Mouse (Mus musculus): ENCODE data around the gene Hs3st4. TPM values are rescaled to one million over a fixed set of nuclear protein-coding genes. Genes with fewer than 3 reads are reported as not detected.

Gene Hs3st4
- polyA plus RNA-seq, 1 experiment from 2014 or later, result 0.46 TPM

GRCm38 (mm10) chr7:124347218-124348017 lies 364.7 kb downstream of the Hs3st4 start:
- no peaks in the 10 kb centered on the region for H3K27me3 ChIP-seq
- 42% methylated on average over 13 of the region's 13 CpGs for WGBS
- H3K9me3 ChIP-seq, result no peaks in the 10 kb centered on the region
- ATAC-seq (ENCODE audit: insufficient number of reproducible peaks, insufficient read depth, low FRiP score, low TSS enrichment, low read depth), result no peak
- no peak overlapping the region for H3K27ac ChIP-seq
- H3K4me1 ChIP-seq (replicated peaks), result no peaks in the 10 kb centered on the region
- no peak overlapping the region for H3K4me2 ChIP-seq
- no peak overlapping the region for H3K9ac ChIP-seq (replicated peaks)
- H3K36me3 ChIP-seq, result no peaks in the 10 kb centered on the region
- H3K4me3 ChIP-seq (replicated peaks), result no peak overlapping the region

- Histone ChIP-seq H3K36me3 (no peaks in the 10 kb centered on the region), H3K27me3 (no peaks in the 10 kb centered on the region), H3K9me3 (no peaks in the 10 kb centered on the region), H3K4me1 (replicated peaks) (0 out of 2 replicates have a peak, but pooled peaks cover 4% of the 10 kb centered on the region), H3K9ac (replicated peaks) (no peak overlapping the region), H3K4me2 (no peak overlapping the region), H3K27ac (no peak overlapping the region), H3K4me3 (replicated peaks) (no peak overlapping the region)
- WGBS, result 65% methylated on average over 4 of the region's 4 CpGs
- no peak for ATAC-seq (ENCODE audit: insufficient number of reproducible peaks, insufficient read depth, low FRiP score, low TSS enrichment, low read depth)
Measured at GRCm38 (mm10) chr7:124354035-124354434, 371.4 kb downstream of the Hs3st4 start.

- Histone ChIP-seq H3K4me3 (replicated peaks) (no peak overlapping the region), H3K4me1 (replicated peaks) (0 out of 2 replicates have a peak, but pooled peaks cover 8% of the 10 kb centered on the region), H3K9ac (replicated peaks) (no peak overlapping the region), H3K9me3 (no peaks in the 10 kb centered on the region), H3K4me2 (no peak overlapping the region), H3K36me3 (no peaks in the 10 kb centered on the region), H3K27me3 (no peaks in the 10 kb centered on the region), H3K27ac (no peak overlapping the region)
- no peak for ATAC-seq (ENCODE audit: insufficient number of reproducible peaks, insufficient read depth, low FRiP score, low TSS enrichment, low read depth)
- WGBS, result 46% methylated on average over 3 of the region's 3 CpGs
Measured at GRCm38 (mm10) chr7:124358068-124358467, 375.4 kb downstream of the Hs3st4 start.

- no peaks in the 10 kb centered on the region for H3K9me3 ChIP-seq
- H3K36me3 ChIP-seq, result no peaks in the 10 kb centered on the region
- WGBS, result 66% methylated on average over 4 of the region's 4 CpGs
- H3K27me3 ChIP-seq, result peaks cover 3% of the 10 kb centered on the region; the same call in 1 of the 2 replicates
- H3K4me2 ChIP-seq, result no peak overlapping the region
- no peak for ATAC-seq (ENCODE audit: insufficient number of reproducible peaks, insufficient read depth, low FRiP score, low TSS enrichment, low read depth)
- H3K4me3 ChIP-seq (replicated peaks), result no peak overlapping the region
- 0 out of 2 replicates have a peak, but pooled peaks cover 8% of the 10 kb centered on the region for H3K4me1 ChIP-seq (replicated peaks)
- no peak overlapping the region for H3K9ac ChIP-seq (replicated peaks)
- H3K27ac ChIP-seq, result no peak overlapping the region
Measured at GRCm38 (mm10) chr7:124359836-124360235, 377.2 kb downstream of the Hs3st4 start.

GRCm38 (mm10) chr7:124372297-124372696 lies 389.6 kb downstream of the Hs3st4 start:
- no peak overlapping the region for H3K27ac ChIP-seq
- H3K27me3 ChIP-seq, result no peaks in the 10 kb centered on the region
- 41% methylated on average over 1 of the region's 1 CpGs for WGBS
- H3K4me3 ChIP-seq (replicated peaks), result no peak overlapping the region
- H3K4me1 ChIP-seq (replicated peaks), result peaks cover 12% of the 10 kb centered on the region
- no peaks in the 10 kb centered on the region for H3K9me3 ChIP-seq
- no peaks in the 10 kb centered on the region for H3K36me3 ChIP-seq
- H3K9ac ChIP-seq (replicated peaks), result no peak overlapping the region
- no peak overlapping the region for H3K4me2 ChIP-seq
- no peak for ATAC-seq (ENCODE audit: insufficient number of reproducible peaks, insufficient read depth, low FRiP score, low TSS enrichment, low read depth)

GRCm38 (mm10) chr7:124372697-124373096 lies 390.0 kb downstream of the Hs3st4 start:
- Histone ChIP-seq H3K4me2 (no peak overlapping the region), H3K9ac (replicated peaks) (no peak overlapping the region), H3K9me3 (no peaks in the 10 kb centered on the region), H3K4me3 (replicated peaks) (no peak overlapping the region), H3K4me1 (replicated peaks) (peaks cover 12% of the 10 kb centered on the region), H3K36me3 (no peaks in the 10 kb centered on the region), H3K27ac (no peak overlapping the region), H3K27me3 (no peaks in the 10 kb centered on the region)
- no peak for ATAC-seq (ENCODE audit: insufficient number of reproducible peaks, insufficient read depth, low FRiP score, low TSS enrichment, low read depth)
- 84% methylated on average over 2 of the region's 2 CpGs for WGBS

- no peak overlapping the region for H3K4me3 ChIP-seq (replicated peaks)
- no peak overlapping the region for H3K4me2 ChIP-seq
- H3K4me1 ChIP-seq (replicated peaks), result no peaks in the 10 kb centered on the region
- H3K27me3 ChIP-seq, result no peaks in the 10 kb centered on the region
- H3K27ac ChIP-seq, result no peak overlapping the region
- no peak overlapping the region for H3K9ac ChIP-seq (replicated peaks)
- no peaks in the 10 kb centered on the region for H3K9me3 ChIP-seq
- 42% methylated on average over 4 of the region's 4 CpGs for WGBS
- H3K36me3 ChIP-seq, result no peaks in the 10 kb centered on the region
- ATAC-seq (ENCODE audit: insufficient number of reproducible peaks, insufficient read depth, low FRiP score, low TSS enrichment, low read depth), result no peak
Measured at GRCm38 (mm10) chr7:124383489-124383888, 400.8 kb downstream of the Hs3st4 start.

GRCm38 (mm10) chr7:124399184-124399583 lies 416.5 kb downstream of the Hs3st4 start:
- no peak for ATAC-seq (ENCODE audit: insufficient number of reproducible peaks, insufficient read depth, low FRiP score, low TSS enrichment, low read depth)
- Histone ChIP-seq H3K4me1 (replicated peaks) (no peaks in the 10 kb centered on the region), H3K4me2 (no peak overlapping the region), H3K27me3 (no peaks in the 10 kb centered on the region), H3K9me3 (no peaks in the 10 kb centered on the region), H3K36me3 (no peaks in the 10 kb centered on the region), H3K27ac (no peak overlapping the region), H3K4me3 (replicated peaks) (no peak overlapping the region), H3K9ac (replicated peaks) (no peak overlapping the region)

GRCm38 (mm10) chr7:124426951-124427350 lies 444.3 kb downstream of the Hs3st4 start:
- Histone ChIP-seq H3K27ac (no peak overlapping the region), H3K4me1 (replicated peaks) (no peaks in the 10 kb centered on the region), H3K4me2 (no peak overlapping the region), H3K9ac (replicated peaks) (no peak overlapping the region), H3K27me3 (no peaks in the 10 kb centered on the region), H3K9me3 (no peaks in the 10 kb centered on the region), H3K36me3 (no peaks in the 10 kb centered on the region), H3K4me3 (replicated peaks) (no peak overlapping the region)
- no peak for ATAC-seq (ENCODE audit: insufficient number of reproducible peaks, insufficient read depth, low FRiP score, low TSS enrichment, low read depth)

Measured in limb, embryonic 12.5 days (tissue).